Mouse (Mus musculus) adrenal gland, adult 2 months (tissue): ENCODE results near the gene Dnajb2. TPM values are rescaled to one million over a fixed set of nuclear protein-coding genes. Genes with fewer than 3 reads are reported as not detected.
A peak's percentile ranks its signal among the peaks of the same experiment; 100 is the strongest.
"Not testable (repeated sequence)": the region's sequence is repeated elsewhere in the genome, so short reads cannot be mapped to it uniquely, and the experiment has no call there.

Source experiments
- DNase-seq: peaks from one replicate; pipeline ENCODE4 v3.0.0; 2021
- polyA plus RNA-seq: library from polyadenylated mRNA; depleted of rRNA; stranded (reverse); fragments of >200 nt; gene quantifications from 2 replicates; pipeline ENCODE4 v1.2.3, GENCODE M21; 2012
- total RNA-seq, 2 experiments: library from RNA; stranded (reverse); gene quantifications; 2 replicates each; pipeline ENCODE4 v1.2.3; 2021

Dnajb2 gene
- total and polyA plus RNA-seq, 3 experiments = 58.4 to 111 (median 89.1) TPM

DNA sequence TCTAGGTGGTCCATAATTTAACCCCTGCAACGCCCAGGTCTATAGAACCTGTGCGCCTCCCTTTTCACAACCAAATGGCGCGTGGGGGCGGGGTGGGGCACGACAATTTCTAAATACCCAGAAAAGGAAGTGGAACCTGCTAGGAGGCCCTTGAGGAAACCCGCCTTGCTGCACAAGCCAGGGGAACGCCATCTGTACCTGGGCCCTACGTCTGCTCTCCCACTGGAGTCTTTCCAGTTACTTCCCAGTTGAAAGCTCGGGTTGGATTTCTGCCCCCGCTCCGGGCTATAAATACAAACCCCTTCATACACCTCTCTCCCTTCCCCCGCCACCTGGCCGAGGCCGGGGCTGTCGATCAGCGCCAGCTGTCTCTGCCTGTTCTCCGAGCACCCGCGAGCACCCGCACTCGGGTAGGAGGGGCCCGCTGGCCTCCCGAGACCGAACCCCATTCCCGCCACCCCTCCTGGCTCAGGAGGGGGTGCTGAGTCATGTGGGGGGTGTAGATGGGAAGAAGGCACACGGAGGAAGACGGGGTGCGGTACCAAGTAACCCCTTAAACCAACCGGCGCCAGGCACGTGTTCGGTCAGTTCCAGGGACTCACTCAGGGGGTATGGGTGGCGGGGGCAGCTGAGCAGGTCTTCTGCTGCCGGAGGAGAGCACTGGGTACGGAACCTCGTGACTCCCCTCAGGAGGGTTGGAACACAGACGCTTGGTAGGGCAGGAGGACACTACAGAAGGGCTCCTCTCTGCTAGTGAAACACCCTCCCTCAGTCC, 17.8 kb upstream of the Dnajb2 start:
- peak; percentile 59 for DNase-seq

- DNase-seq = peak; percentile 91
Measured at GRCm38 (mm10) chr1:75219078-75219477, 17.1 kb upstream of the Dnajb2 start.

DNA sequence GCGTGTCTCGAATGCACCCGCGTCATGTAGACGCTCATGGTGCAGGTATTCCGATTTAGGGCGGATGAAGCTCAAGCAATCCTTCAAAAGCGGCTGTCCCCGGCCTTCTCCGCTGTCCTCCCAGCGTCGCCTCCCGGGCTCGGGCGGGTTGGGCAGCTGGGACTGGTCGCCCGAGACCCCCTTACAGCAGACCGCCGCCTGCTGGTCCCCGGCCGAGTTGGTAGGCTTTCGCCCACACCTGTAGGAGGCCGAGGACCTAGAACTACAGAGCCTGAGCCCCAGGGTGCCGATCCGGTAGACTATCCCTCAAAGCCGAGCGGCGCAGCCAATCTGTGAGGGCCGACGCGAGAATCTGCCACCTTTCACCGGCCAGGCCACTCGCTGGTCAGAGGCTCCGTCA, 16.7 kb upstream of the Dnajb2 start, which contains the start of gene Tuba4a:
Tuba4a (minus strand) TSS at position 335 of the 400 bp plus-strand sequence.
- DNase-seq = no peak

GRCm38 (mm10) chr1:75221538-75221937, 14.7 kb upstream of the Dnajb2 start:
- no peak for DNase-seq

DNA sequence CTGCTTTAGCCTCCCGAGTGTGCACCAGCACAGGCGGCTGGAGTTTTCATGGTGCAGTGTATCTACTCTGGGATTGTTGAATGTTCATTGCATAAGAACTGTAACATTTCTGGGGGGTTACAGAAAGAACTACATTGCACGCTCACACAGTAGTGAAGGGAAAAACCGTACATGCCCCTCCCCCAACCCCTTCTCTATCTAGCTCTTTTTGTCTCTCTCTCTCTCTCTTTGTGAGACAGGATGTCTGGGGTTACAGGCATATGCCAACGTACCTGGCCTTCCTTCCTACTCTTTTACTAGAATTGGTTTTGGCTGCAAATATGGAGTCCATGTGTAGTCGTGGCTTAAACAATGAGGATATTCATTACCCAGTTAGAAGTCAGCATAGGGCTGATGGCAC, 13.3 kb upstream of the Dnajb2 start:
- DNase-seq = no peak

- no peak for DNase-seq
Measured at GRCm38 (mm10) chr1:75223532-75223931, 12.7 kb upstream of the Dnajb2 start.

DNA sequence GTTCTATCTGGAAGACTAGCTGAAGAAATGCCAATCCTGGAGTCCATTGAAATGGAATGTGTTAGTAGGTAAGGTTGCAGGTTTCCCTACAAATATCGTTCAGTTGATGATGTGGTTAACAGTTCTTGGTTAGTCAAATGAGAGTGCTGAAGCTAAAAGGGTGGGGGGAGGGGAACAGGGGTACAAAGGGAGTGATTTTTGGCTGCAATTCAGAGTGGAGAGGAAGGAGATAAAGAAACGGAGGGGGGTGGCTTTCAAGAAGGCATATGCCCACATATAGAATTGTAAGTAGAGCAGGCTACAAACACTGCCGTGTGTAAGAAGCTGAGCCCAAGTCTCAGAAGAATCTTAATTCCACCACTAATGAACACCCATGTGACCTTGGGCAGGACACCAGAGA, 10.7 kb upstream of the Dnajb2 start:
- no peak for DNase-seq

DNA sequence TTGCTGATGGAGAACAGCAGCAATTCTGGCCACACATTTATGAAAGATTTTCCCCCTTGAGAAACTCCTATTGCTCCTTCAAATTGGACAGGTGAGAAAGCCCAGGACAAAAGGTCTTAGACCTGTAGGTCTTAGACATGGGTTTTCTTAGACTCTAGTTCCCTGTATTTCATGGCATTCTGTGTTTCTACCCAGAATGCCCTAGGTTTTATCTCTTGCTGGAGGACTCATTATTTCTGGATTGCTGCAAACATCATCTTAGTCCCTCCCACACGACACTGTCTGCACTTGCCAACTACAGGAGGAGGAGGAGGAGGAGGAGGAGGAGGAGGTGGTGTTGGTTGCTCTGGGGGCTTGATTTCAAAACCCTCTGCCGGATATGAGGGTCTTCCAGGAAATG, 10.1 kb upstream of the Dnajb2 start:
- no peak for DNase-seq

DNA sequence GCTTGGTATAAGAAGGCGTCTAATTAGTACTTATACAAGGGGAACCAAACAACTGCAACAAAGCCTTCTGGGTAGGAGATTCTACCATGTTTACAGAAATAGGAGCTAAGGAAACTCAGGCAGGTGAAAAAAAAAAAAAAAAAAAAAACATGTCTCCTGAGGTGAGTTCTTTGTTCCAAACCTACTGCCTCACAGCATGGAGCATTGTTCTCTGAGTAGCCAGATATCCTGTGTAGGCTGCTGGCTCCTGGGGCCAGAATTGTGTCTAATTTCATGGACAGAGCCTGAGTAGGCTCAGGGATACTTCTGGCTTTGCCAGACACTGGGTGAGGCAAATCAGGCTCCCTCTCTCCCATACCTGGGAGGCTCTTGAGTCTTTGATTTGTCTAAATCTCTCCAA, 8.6 kb upstream of the Dnajb2 start:
- DNase-seq = no peak

GRCm38 (mm10) chr1:75229158-75229557, 7.0 kb upstream of the Dnajb2 start:
- no peak for DNase-seq

DNA sequence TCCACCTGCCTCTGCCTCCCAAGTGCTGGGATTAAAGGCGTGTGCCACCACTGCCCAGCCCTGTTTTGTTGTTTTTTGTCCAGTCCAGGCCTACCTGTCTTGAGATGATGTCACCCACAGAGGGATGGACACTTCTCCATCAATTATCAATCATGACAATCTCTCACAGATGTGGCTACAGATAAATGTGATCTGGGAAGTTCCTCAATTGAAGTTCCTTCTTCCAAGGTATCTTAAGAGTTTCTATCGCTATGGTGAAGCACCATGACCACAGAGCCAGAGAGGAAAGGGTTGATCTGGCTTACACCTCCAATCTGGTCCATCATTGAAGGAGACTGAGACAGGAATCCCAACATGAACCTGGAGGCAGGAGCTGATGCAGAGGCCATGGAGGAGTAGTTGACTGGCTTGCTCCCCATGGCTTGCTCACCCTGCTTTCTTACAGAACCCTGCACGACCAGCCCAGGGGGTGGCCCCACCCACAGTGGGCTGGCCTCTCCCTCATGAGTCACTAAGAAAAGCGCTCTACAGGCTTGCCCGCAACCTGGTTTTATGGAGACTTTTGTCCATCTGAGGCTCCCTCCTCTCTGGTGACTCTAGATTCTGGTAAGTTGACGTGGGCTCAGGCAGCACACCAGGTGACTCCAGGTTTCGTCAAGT, 5.7 kb upstream of the Dnajb2 start:
- no peak for DNase-seq

GRCm38 (mm10) chr1:75231224-75231623, 5.0 kb upstream of the Dnajb2 start:
- DNase-seq = no peak

GRCm38 (mm10) chr1:75231664-75232152, 4.5 kb upstream of the Dnajb2 start, which contains the start of gene A630095N17Rik:
Gene A630095N17Rik, minus strand, starts transcription at chr1:75232102.
- no peak for DNase-seq

GRCm38 (mm10) chr1:75232489-75232888, 3.7 kb upstream of the Dnajb2 start:
- not testable (repeated sequence) for DNase-seq

DNA sequence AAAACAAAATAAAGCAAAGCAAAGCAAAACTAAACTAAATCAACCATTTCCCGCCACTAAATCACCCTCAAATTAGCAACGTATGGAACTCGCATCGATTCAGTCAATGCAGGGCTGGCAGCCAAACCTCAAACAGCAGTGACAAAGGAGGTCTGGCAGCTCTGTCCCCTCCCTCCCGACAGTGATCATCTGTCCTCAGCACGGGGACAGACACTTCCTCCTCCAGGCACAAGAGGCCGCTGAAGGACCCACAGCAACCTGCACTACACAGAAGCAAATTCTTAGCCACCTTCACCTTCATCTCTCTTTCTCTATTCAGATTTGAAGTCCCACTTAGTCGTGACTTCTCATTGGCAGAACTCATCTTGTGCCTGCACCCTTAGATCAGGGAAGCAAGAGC, 1.6 kb upstream of the Dnajb2 start:
- peak; percentile 81 for DNase-seq

DNA sequence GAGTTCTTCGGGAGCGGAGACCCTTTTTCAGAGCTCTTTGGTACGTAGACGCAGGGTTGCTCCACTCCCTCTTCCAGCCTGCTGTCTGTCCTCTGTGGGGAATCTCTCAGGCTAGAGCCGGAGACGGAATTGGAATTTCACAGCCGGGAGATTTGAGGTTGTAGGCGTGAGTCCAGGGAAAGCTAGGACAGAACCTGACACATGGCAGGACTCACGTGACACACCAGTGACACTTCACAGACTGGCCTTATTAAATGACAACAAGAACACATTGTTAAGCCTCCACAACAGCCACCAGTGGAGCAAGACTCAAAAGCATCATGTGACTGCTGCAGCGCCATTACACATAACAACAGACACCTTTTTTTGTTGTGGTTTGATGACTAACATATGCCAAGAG, 3.4 kb downstream of the Dnajb2 start:
- DNase-seq = no peak

DNA sequence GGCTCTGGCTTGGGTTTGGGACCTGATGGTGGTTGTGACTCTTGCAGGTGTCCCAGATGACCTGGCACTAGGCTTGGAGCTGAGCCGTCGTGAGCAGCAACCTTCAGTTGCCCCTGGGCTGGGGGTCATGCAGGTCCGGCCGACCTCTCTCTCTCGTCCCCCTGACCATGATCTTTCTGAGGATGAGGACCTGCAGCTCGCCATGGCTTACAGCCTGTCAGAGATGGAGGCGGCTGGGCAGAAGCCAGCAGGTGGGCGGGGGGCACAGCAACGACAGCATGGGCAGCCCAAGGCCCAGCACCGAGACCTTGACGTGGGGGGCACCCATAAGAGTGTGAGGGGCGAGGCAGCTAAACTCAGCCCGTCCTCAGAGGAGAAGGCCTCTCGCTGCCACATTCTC, 7.2 kb downstream of the Dnajb2 start:
- DNase-seq = no peak

GRCm38 (mm10) chr1:75244175-75244826, 8.1 kb downstream of the Dnajb2 start:
- DNase-seq = no peak

DNA sequence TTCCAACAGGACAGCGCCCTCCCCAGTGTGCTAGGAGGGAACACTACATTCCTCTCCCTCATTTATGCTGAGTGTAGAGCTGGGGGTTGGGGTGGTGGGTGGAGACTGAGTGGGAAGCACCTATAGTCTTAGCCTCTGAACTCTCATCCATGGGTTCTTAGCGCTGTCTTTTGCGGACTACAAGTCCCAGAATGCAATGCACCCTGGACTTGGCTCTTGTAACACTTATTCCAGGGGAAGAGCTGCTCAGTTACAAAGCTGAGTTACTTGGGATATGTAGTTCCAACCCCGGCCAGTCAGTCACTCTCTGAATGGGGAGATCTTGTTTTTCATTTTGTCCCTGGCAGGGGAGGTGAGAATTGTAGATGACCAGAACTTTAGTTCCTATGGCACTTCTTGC, 8.6 kb downstream of the Dnajb2 start:
- DNase-seq = no peak

DNA sequence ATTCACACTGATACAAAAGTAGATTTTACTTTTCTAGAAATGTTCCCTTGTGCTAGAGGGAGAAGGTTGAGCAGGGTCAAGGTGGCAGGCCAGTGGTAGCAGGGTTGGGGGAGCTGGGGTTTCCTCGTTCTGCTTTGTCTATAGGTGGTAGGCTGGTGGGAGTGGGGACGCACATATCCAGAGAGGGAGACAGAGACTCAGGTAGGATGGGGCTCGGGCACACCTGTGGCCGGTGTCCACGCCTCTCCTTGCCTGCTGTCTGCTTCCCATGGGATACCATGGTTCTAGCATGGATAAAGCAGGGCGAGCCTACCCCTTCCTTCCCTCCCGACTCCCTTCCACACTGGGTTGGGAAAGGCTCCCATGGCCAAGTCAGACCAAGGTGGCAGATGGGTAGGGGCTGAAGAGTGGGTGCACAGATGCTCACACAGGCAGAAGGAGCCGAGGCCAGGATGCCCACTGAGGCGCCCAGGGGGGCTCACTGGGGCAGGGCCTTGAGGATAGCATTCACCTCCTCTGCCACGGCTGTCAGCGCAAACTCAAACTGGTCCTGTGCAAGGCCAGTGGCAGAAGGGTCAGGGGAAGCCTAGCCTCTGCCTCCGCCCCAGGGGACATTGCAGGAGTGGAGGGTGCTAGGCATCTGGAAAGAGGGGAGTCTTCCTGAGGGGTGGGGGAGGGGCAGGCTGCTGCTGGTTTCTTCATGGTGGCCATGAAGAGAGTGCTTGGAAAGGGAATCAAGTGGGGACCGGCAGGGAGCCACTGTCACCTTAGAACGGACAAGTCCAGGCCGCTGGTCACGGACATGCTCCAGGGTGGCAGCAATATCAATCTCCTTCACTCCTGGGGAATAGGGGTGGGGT, 11.1 kb downstream of the Dnajb2 start:
- DNase-seq = peak; percentile 30

GRCm38 (mm10) chr1:75248041-75248772, 12.0 kb downstream of the Dnajb2 start:
- peak; percentile 90 for DNase-seq
